Mouse (Mus musculus): ENCODE measurements around the gene Acot2. TPM values are rescaled to one million over a fixed set of nuclear protein-coding genes. Genes with fewer than 3 reads are reported as not detected.
"Not testable (repeated sequence)": the region's sequence is repeated elsewhere in the genome, so short reads cannot be mapped to it uniquely, and the experiment has no call there.

The Acot2 gene
- 10.8 and 12.9 TPM in 2 replicates for polyA plus RNA-seq (2014; fragmentation: Nextera tagmentation; extraction: Ambion mirVana)

DNA sequence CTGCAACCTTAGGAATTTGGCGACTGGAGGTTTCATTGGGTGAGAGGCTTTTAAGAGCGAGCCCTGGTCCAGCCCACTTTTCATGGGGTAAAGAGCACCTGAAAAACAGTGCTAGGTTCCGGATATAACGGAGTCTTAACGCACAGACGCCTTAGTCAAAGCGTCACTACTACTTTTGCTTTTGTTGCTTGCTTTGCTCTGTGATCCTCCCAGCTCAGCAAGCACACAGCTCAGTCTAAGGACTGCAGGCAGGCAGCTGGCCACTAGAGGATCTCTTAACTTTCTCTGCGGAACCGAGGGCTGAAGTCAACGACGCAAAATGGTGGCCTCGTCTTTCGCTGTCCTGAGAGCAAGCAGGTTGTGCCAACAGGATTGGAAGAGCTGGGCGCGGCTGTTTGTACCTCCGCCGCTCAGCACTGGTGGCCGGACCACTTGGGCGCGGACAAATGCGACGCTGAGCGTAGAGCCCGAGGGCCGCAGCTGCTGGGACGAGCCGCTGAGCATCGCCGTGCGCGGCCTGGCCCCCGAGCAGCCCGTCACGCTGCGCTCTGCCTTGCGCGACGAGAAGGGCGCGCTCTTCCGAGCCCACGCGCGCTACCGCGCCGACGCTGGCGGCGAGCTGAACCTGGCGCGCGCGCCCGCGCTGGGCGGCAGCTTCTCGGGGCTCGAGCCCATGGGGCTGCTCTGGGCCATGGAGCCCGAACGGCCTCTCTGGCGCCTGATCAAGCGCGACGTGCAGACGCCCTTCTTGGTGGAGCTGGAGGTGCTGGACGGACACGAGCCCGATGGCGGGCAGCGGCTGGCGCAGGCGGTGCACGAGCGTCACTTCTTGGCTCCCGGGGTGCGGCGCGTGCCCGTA lies at the start of gene Acot2:
TSS of gene Acot2 (plus strand) at position 279 of the 859 bp plus-strand sequence.
- WGBS, result under 1% methylated on average over 70 of the region's 80 CpGs
- Histone ChIP-seq H3K27ac (replicated peaks; ENCODE audit: low read depth, low read length) (peak within 1 kb of the TSS; percentile 75), H3K27me3 (ENCODE audit: control insufficient read depth, insufficient read depth, low read length) (no peaks in the 10 kb centered on the region), H3K4me2 (ENCODE audit: low read depth, low read length) (peak within 1 kb of the TSS; percentile 54), H3K9me3 (replicated peaks; ENCODE audit: control insufficient read depth, low read length) (no peaks in the 10 kb centered on the region), H3K4me1 (ENCODE audit: control insufficient read depth, insufficient read depth, low read length) (no peaks in the 10 kb centered on the region), H3K4me3 (ENCODE audit: low read depth, low read length) (peak within 1 kb of the TSS; percentile 62), H3K9ac (replicated peaks; ENCODE audit: low read length) (peak within 1 kb of the TSS; percentile 82), H3K36me3 (replicated peaks; ENCODE audit: control insufficient read depth, insufficient read depth, low read depth, low read length) (no peaks in the 10 kb centered on the region)
- DNase-seq (ENCODE audit: low spot score), result peak; percentile 88
- peak; percentile 86 for ATAC-seq (replicated peaks; ENCODE audit: insufficient number of reproducible peaks, low FRiP score, low TSS enrichment, low read depth)

DNA sequence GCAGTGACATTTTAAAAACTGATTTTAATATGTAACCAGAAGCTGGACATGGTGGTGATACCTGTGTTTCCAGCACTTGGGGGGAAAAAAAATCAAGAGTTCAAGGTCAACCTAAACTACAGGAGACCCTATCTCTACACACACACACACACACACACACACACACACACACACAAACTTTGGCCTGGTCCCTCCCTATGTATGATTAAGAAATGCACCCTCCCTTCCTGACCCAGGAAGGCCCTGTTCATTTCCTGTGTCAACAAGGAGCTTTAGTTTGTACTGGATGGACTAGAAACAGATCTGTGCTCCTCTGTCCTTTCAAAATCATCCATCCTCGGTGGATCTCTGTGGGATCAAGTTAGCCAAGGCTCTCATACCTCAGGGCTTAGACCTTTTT lies 49.1 kb upstream of the Acot2 start:
- 29% methylated on average over 1 of the region's 1 CpGs for WGBS
- H3K4me2 ChIP-seq (ENCODE audit: low read depth, low read length); DNase-seq (ENCODE audit: low spot score); H3K9me3 ChIP-seq (replicated peaks; ENCODE audit: control insufficient read depth, low read length); H3K27me3 ChIP-seq (ENCODE audit: control insufficient read depth, insufficient read depth, low read length); H3K4me1 ChIP-seq (ENCODE audit: control insufficient read depth, insufficient read depth, low read length); H3K9ac ChIP-seq (replicated peaks; ENCODE audit: low read length); ATAC-seq (replicated peaks; ENCODE audit: insufficient number of reproducible peaks, low FRiP score, low TSS enrichment, low read depth); H3K4me3 ChIP-seq (ENCODE audit: low read depth, low read length); H3K36me3 ChIP-seq (replicated peaks; ENCODE audit: control insufficient read depth, insufficient read depth, low read depth, low read length); H3K27ac ChIP-seq (replicated peaks; ENCODE audit: low read depth, low read length): not testable (repeated sequence)

DNA sequence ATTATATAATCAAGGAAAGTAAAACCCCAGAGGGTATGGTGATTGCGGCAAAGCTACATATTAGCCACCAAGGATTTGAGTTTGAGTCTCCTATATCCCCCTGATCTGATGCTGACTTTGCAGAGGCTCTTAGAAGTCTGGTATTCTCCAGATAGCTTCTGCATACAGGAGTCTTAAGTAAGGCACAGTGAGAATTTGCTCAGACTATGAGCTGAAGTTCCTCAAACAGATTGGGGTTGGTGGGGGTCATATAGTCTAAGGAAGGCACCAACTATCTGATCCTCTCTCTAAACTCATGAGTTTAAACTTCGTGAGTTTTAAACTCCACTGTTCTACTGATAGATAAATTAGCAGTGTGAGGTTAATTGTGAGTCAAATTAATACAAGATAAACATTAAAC lies 48.3 kb upstream of the Acot2 start:
- Histone ChIP-seq H3K27me3 (ENCODE audit: control insufficient read depth, insufficient read depth, low read length) (no peaks in the 10 kb centered on the region), H3K4me2 (ENCODE audit: low read depth, low read length) (no peak overlapping the region), H3K4me3 (ENCODE audit: low read depth, low read length) (no peak overlapping the region), H3K27ac (replicated peaks; ENCODE audit: low read depth, low read length) (no peak overlapping the region), H3K36me3 (replicated peaks; ENCODE audit: control insufficient read depth, insufficient read depth, low read depth, low read length) (no peaks in the 10 kb centered on the region), H3K4me1 (ENCODE audit: control insufficient read depth, insufficient read depth, low read length) (no peaks in the 10 kb centered on the region), H3K9ac (replicated peaks; ENCODE audit: low read length) (no peak overlapping the region), H3K9me3 (replicated peaks; ENCODE audit: control insufficient read depth, low read length) (no peaks in the 10 kb centered on the region)
- WGBS, result 74% methylated on average over 2 of the region's 2 CpGs
- ATAC-seq (replicated peaks; ENCODE audit: insufficient number of reproducible peaks, low FRiP score, low TSS enrichment, low read depth) (no peak), DNase-seq (ENCODE audit: low spot score) (no peak)

DNA sequence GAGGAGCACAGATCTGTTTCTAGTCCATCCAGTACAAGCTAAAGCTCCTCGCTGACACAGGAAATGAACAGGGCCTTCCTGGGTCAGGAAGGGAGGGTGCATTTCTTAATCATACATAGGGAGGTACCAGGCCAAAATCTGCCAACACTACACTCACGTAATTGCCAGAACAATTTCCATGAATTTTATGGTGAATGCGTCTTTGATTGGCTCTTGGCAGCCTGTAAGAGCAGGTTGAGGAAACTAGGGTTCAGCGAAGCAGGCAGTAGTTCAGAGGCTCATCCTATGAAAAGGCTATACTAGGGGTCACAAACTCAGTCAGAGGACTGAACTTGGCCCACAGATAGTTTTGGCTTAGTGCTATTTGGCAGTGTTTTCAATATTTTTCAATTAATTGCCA lies 47.6 kb upstream of the Acot2 start:
- H3K9me3 ChIP-seq (replicated peaks; ENCODE audit: control insufficient read depth, low read length), result no peaks in the 10 kb centered on the region
- no peaks in the 10 kb centered on the region for H3K4me1 ChIP-seq (ENCODE audit: control insufficient read depth, insufficient read depth, low read length)
- no peak overlapping the region for H3K4me2 ChIP-seq (ENCODE audit: low read depth, low read length)
- H3K27ac ChIP-seq (replicated peaks; ENCODE audit: low read depth, low read length), result no peak overlapping the region
- no peak overlapping the region for H3K9ac ChIP-seq (replicated peaks; ENCODE audit: low read length)
- ATAC-seq (replicated peaks; ENCODE audit: insufficient number of reproducible peaks, low FRiP score, low TSS enrichment, low read depth) (no peak), DNase-seq (ENCODE audit: low spot score) (no peak)
- no peaks in the 10 kb centered on the region for H3K36me3 ChIP-seq (replicated peaks; ENCODE audit: control insufficient read depth, insufficient read depth, low read depth, low read length)
- H3K4me3 ChIP-seq (ENCODE audit: low read depth, low read length), result no peak overlapping the region
- H3K27me3 ChIP-seq (ENCODE audit: control insufficient read depth, insufficient read depth, low read length), result no peaks in the 10 kb centered on the region
- WGBS, result 54% methylated on average over 4 of the region's 4 CpGs

DNA sequence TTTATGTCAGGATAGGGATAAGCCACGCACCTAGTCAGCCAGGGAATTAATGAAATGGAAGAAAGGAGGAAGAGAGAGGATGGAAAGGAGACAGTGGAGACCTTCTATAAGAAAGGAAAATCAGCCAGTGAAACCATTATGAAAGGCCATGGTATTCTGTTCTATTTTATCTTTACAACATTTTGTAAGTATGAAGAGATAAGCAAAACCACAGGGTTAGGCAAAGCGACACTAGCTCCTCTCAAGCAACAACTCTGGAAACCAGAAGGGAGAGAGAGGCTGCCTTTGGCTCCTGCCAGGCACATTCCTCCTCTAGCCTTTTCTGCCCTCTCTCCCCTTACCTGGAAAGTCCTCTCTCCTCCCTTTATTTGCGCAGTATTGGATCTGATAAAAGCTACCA lies 45.7 kb upstream of the Acot2 start:
- no peaks in the 10 kb centered on the region for H3K36me3 ChIP-seq (replicated peaks; ENCODE audit: control insufficient read depth, insufficient read depth, low read depth, low read length)
- H3K4me2 ChIP-seq (ENCODE audit: low read depth, low read length), result no peak overlapping the region
- H3K27me3 ChIP-seq (ENCODE audit: control insufficient read depth, insufficient read depth, low read length), result no peaks in the 10 kb centered on the region
- H3K9ac ChIP-seq (replicated peaks; ENCODE audit: low read length), result no peak overlapping the region
- DNase-seq (ENCODE audit: low spot score) (no peak), ATAC-seq (replicated peaks; ENCODE audit: insufficient number of reproducible peaks, low FRiP score, low TSS enrichment, low read depth) (no peak)
- no peaks in the 10 kb centered on the region for H3K4me1 ChIP-seq (ENCODE audit: control insufficient read depth, insufficient read depth, low read length)
- WGBS, result 76% methylated on average over 3 of the region's 3 CpGs
- no peaks in the 10 kb centered on the region for H3K9me3 ChIP-seq (replicated peaks; ENCODE audit: control insufficient read depth, low read length)
- no peak overlapping the region for H3K27ac ChIP-seq (replicated peaks; ENCODE audit: low read depth, low read length)
- H3K4me3 ChIP-seq (ENCODE audit: low read depth, low read length), result no peak overlapping the region

DNA sequence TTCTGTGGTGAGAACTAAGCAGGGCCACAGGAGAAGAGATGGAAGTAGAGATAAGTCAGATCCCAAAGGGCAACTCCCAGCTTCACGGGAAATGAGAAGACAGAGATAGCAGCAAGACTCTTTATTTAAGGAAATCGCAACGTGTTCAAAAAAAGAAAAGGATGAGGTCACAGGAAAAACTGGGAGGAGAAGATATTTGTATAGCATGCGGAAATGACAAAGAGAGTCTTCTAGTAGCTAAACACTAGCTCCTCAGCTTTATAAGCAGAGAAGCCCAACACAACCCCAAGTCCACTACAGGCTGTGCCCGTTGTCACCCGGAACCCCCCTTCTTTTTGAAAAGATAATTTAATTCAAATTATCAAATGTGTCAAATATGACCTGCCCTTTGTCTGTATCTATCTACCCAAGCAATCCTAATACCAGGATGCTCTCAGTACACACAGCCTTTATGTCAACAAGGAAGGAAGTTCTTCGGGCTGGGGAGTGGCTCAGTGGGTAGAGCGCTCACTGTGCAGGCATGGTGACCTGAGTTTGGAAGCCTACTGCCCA lies 40.3 kb upstream of the Acot2 start:
- ATAC-seq (replicated peaks; ENCODE audit: insufficient number of reproducible peaks, low FRiP score, low TSS enrichment, low read depth), result no peak
- Histone ChIP-seq H3K4me3 (ENCODE audit: low read depth, low read length) (no peak overlapping the region), H3K4me2 (ENCODE audit: low read depth, low read length) (no peak overlapping the region), H3K36me3 (replicated peaks; ENCODE audit: control insufficient read depth, insufficient read depth, low read depth, low read length) (no peaks in the 10 kb centered on the region), H3K4me1 (ENCODE audit: control insufficient read depth, insufficient read depth, low read length) (no peaks in the 10 kb centered on the region; the same call in 1 of the 2 replicates), H3K27ac (replicated peaks; ENCODE audit: low read depth, low read length) (no peak overlapping the region), H3K27me3 (ENCODE audit: control insufficient read depth, insufficient read depth, low read length) (no peaks in the 10 kb centered on the region), H3K9me3 (replicated peaks; ENCODE audit: control insufficient read depth, low read length) (no peaks in the 10 kb centered on the region), H3K9ac (replicated peaks; ENCODE audit: low read length) (no peak overlapping the region)
- DNase-seq (ENCODE audit: low spot score), result no peak
- WGBS, result 87% methylated on average over 8 of the region's 8 CpGs

DNA sequence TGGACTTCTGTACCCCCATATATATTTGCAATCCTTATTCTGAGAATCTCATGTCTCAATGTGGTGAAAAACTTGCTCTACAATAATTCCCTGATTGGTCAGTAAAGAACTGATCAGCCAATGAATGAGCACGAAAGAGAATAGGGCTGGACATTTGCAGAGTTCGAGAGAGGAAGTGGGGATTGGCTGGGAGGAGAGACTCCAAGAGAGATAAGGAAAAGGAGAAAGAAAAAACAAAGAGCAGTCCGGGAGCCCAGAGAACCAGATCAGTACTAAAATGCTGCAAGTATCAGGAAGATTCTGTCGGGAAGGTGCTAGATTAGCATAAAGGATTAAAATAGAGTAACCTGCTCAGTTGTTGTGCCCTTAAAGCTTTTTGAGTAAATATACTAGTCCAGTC lies 38.6 kb upstream of the Acot2 start:
- no peaks in the 10 kb centered on the region; the same call in 1 of the 2 replicates for H3K4me1 ChIP-seq (ENCODE audit: control insufficient read depth, insufficient read depth, low read length)
- DNase-seq (ENCODE audit: low spot score) (no peak), ATAC-seq (replicated peaks; ENCODE audit: insufficient number of reproducible peaks, low FRiP score, low TSS enrichment, low read depth) (no peak)
- H3K36me3 ChIP-seq (replicated peaks; ENCODE audit: control insufficient read depth, insufficient read depth, low read depth, low read length), result no peaks in the 10 kb centered on the region
- H3K27ac ChIP-seq (replicated peaks; ENCODE audit: low read depth, low read length), result no peak overlapping the region
- 75% methylated on average over 4 of the region's 4 CpGs for WGBS
- H3K27me3 ChIP-seq (ENCODE audit: control insufficient read depth, insufficient read depth, low read length), result no peaks in the 10 kb centered on the region
- H3K4me2 ChIP-seq (ENCODE audit: low read depth, low read length), result no peak overlapping the region
- H3K9me3 ChIP-seq (replicated peaks; ENCODE audit: control insufficient read depth, low read length), result no peaks in the 10 kb centered on the region
- no peak overlapping the region for H3K4me3 ChIP-seq (ENCODE audit: low read depth, low read length)
- H3K9ac ChIP-seq (replicated peaks; ENCODE audit: low read length), result no peak overlapping the region

DNA sequence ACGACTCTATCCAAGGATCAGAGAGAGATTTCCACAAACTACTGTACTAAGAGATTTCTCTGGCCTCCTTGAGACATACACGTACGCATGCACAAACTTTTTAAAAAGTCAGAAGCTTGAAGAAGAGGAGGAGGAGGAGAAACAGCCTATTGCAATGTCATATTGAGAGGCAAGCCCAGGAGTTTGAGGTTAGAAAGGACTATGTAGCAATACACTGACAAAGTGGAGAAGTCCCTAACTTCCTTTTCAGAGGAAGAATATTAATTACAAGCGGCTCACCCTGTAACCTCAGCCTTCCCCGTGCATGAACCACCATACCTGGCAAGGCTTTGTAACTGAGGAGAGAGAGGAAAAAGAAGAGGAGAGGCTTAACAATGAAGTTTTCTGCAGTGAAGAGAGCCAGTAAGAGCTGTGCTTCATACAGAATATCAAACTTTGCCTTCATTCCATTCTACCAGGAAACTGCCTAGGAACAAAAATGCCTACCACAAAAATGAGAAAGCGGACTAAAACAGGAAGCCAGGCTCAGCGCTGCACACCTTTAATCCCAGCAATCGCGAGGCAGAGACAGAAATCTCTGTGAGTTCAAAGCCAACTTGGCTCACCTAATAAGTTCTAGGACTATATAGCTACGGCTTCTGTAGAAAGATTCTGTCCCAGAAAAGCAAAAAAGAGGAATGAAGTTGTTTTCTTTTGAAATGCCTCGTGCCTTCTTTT lies 37.7 kb upstream of the Acot2 start:
- no peaks in the 10 kb centered on the region for H3K9me3 ChIP-seq (replicated peaks; ENCODE audit: control insufficient read depth, low read length)
- H3K27me3 ChIP-seq (ENCODE audit: control insufficient read depth, insufficient read depth, low read length), result no peaks in the 10 kb centered on the region
- H3K4me3 ChIP-seq (ENCODE audit: low read depth, low read length), result peak overlapping the region; percentile 84
- DNase-seq (ENCODE audit: low spot score), result no peak
- WGBS, result 29% methylated on average over 11 of the region's 11 CpGs
- peak overlapping the region; percentile 26 for H3K4me2 ChIP-seq (ENCODE audit: low read depth, low read length)
- no peak for ATAC-seq (replicated peaks; ENCODE audit: insufficient number of reproducible peaks, low FRiP score, low TSS enrichment, low read depth)
- H3K27ac ChIP-seq (replicated peaks; ENCODE audit: low read depth, low read length), result no peak overlapping the region
- no peaks in the 10 kb centered on the region for H3K36me3 ChIP-seq (replicated peaks; ENCODE audit: control insufficient read depth, insufficient read depth, low read depth, low read length)
- no peaks in the 10 kb centered on the region; the same call in 1 of the 2 replicates for H3K4me1 ChIP-seq (ENCODE audit: control insufficient read depth, insufficient read depth, low read length)
- peak overlapping the region; percentile 83 for H3K9ac ChIP-seq (replicated peaks; ENCODE audit: low read length)

Measured in embryonic facial prominence, embryonic 11.5 days (tissue).